Mouse (Mus musculus) mouse trophoblast stem cell (cell line): ENCODE data around the gene Bcl10.

Experiments used
- in situ Hi-C, 2 experiments: fragments of 300-500 bp; cut with MseI, MboI; formaldehyde crosslinking; loops; 2 replicates in 1 of 2; 3 replicates in 1 of 2; pipeline ENCODE4 v1.15.1; 2025

Bcl10 gene

GRCm38 (mm10) chr3:145913263-145913662 is 9.3 kb upstream of the Bcl10 start:
- in situ Hi-C loops: loop anchor here (25.0 kb wide), 2 partner anchors 301 to 501 kb away; no protein-coding TSS in a partner anchor

- in situ Hi-C loops: loop anchor here (25.0 kb wide), 2 partner anchors 302 to 502 kb away; no protein-coding TSS in a partner anchor
Measured at GRCm38 (mm10) chr3:145913942-145914341, 8.7 kb upstream of the Bcl10 start.

GRCm38 (mm10) chr3:145916374-145916773 is 6.2 kb upstream of the Bcl10 start:
- in situ Hi-C loops: loop anchor here (25.0 kb wide), 2 partner anchors 304 to 504 kb away; no protein-coding TSS in a partner anchor

- in situ Hi-C loops: loop anchor here (25.0 kb wide), 2 partner anchors 305 to 505 kb away; no protein-coding TSS in a partner anchor
Measured at GRCm38 (mm10) chr3:145916826-145917225, 5.8 kb upstream of the Bcl10 start.

- in situ Hi-C loops: loop anchor here (25.0 kb wide), 2 partner anchors 311 to 511 kb away; no protein-coding TSS in a partner anchor
Measured at GRCm38 (mm10) chr3:145922971-145923370, 367 bp downstream of the Bcl10 start.

- in situ Hi-C loops: loop anchor here (25.0 kb wide), 2 partner anchors 312 to 512 kb away; no protein-coding TSS in a partner anchor
Measured at GRCm38 (mm10) chr3:145923874-145924577, 1.4 kb downstream of the Bcl10 start.

GRCm38 (mm10) chr3:145924649-145925337 is 2.2 kb downstream of the Bcl10 start:
- in situ Hi-C loops: loop anchor here (25.0 kb wide), 2 partner anchors 312 to 512 kb away; no protein-coding TSS in a partner anchor

GRCm38 (mm10) chr3:145925506-145925905 is 2.9 kb downstream of the Bcl10 start:
- in situ Hi-C loops: no loop called here

- in situ Hi-C loops: no loop called here
Measured at GRCm38 (mm10) chr3:145929525-145930400, 7.2 kb downstream of the Bcl10 start.

- in situ Hi-C loops: no loop called here
Measured at GRCm38 (mm10) chr3:145933845-145934244, 11.2 kb downstream of the Bcl10 start.

- in situ Hi-C loops: no loop called here
Measured at GRCm38 (mm10) chr3:145937505-145938404, 15.2 kb downstream of the Bcl10 start, which contains the start of gene 2410004B18Rik. Gene 2410004B18Rik, plus strand, starts transcription at chr3:145938014.

- in situ Hi-C loops: no loop called here
Measured at GRCm38 (mm10) chr3:145938405-145939349, 16.1 kb downstream of the Bcl10 start.

GRCm38 (mm10) chr3:145939402-145939801 is 16.8 kb downstream of the Bcl10 start:
- in situ Hi-C loops: no loop called here

GRCm38 (mm10) chr3:145939971-145940370 is 17.4 kb downstream of the Bcl10 start:
- in situ Hi-C loops: no loop called here

GRCm38 (mm10) chr3:145941971-145942370 is 19.4 kb downstream of the Bcl10 start:
- in situ Hi-C loops: no loop called here

- in situ Hi-C loops: no loop called here
Measured at GRCm38 (mm10) chr3:145944348-145944747, 21.7 kb downstream of the Bcl10 start.

- in situ Hi-C loops: loop anchor here in 1 of 2 experiments (5.0 kb wide), 1 partner anchor 231 kb away; no protein-coding TSS in a partner anchor
Measured at GRCm38 (mm10) chr3:145945904-145946303, 23.3 kb downstream of the Bcl10 start.

- in situ Hi-C loops: loop anchor here in 1 of 2 experiments (5.0 kb wide), 1 partner anchor 231 kb away; no protein-coding TSS in a partner anchor
Measured at GRCm38 (mm10) chr3:145946654-145947053, 24.1 kb downstream of the Bcl10 start.
